Mouse (Mus musculus): ENCODE results near the gene Ptprd. TPM values are rescaled to one million over a fixed set of nuclear protein-coding genes. Genes with fewer than 3 reads are reported as not detected.

Ptprd gene
- polyA plus RNA-seq, 1 experiment: 108 TPM

DNA sequence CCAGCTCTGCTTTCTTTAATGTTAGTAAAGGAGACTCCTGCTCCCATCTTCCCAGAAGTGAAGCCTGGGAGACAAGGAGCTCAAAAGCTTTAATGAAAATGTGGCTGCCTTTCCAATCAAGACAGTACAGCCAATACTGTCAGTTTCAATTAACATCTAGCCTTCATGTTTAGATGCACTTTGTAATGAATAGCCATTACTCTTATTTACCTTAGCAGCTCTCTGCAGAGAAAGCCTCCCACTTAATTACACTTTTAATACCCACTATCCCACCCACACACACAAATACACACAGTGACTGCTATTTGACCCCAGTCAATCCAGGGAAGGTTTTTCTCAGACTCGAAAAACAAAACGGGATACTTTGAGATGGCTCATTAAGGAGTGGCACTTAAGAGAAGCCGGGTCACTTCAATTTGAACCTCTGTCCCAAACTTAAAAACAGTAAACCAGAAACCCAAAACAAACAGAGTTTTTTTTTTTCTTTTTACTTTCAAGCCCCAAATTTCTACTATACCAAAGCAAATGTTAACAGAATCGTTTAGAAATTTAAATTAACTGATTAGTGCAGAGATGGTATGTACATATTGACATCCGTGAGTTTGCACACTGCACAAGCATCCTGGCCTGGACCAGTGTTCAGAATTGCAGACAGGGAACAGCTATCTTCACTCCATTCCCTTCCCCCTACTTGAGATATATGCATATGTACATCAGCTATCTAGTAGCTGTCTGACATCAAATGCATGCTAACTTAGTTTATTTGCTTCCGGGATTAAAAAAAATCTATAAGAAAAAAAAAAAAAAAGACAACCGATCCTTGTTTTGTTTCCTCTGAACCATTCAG lies 1824.6 kb downstream of the Ptprd start:
- peaks cover 5% of the 10 kb centered on the region; the same call in 1 of the 2 replicates for H3K4me1 ChIP-seq (ENCODE audit: control insufficient read depth, insufficient read depth, low read length)
- WGBS: 74% methylated on average over 7 of the region's 7 CpGs

DNA sequence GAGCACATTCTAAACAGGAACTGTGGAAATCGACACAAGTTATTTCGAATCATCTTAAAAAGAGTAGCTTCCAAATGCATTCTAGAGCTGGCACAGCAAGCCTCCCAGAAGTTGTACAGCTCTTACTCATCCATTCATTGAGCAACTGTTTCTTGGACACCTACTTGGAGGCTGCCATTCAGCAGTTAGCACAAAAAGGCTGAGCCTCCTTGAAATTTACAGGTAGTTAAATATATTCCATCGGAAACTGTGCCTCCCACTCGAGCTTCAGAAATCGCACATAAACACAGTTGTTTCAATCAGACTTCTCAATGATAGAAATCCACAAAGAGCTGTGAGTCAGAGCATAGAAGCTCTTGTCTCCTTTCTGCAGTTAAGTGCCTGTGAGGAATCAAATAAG lies 1825.9 kb downstream of the Ptprd start:
- H3K27me3 ChIP-seq (ENCODE audit: control insufficient read depth, insufficient read depth, low read length): no peaks in the 10 kb centered on the region
- H3K4me1 ChIP-seq (ENCODE audit: control insufficient read depth, insufficient read depth, low read length): no peaks in the 10 kb centered on the region
- H3K27ac ChIP-seq (ENCODE audit: insufficient read depth, low read length): no peak overlapping the region
- H3K4me3 ChIP-seq (replicated peaks; ENCODE audit: insufficient read depth, low read depth, low read length): no peak overlapping the region
- no peak for DNase-seq
- WGBS: 83% methylated on average over 5 of the region's 5 CpGs
- TF ChIP-seq POLR2A (IDR thresholded peaks at IDR 0.05; ENCODE audit: borderline replicate concordance, insufficient read depth, low read length): no peak

More for the DNA sequence above, 1824.6 kb downstream of the Ptprd start:
- no peak for TF ChIP-seq POLR2A (IDR thresholded peaks at IDR 0.05; ENCODE audit: borderline replicate concordance, insufficient read depth, low read length)
- Histone ChIP-seq H3K27me3 (ENCODE audit: control insufficient read depth, insufficient read depth, low read length) (no peaks in the 10 kb centered on the region), H3K27ac (ENCODE audit: insufficient read depth, low read length) (no peak overlapping the region), H3K4me3 (replicated peaks; ENCODE audit: insufficient read depth, low read depth, low read length) (no peak overlapping the region)
- no peak for DNase-seq

DNA sequence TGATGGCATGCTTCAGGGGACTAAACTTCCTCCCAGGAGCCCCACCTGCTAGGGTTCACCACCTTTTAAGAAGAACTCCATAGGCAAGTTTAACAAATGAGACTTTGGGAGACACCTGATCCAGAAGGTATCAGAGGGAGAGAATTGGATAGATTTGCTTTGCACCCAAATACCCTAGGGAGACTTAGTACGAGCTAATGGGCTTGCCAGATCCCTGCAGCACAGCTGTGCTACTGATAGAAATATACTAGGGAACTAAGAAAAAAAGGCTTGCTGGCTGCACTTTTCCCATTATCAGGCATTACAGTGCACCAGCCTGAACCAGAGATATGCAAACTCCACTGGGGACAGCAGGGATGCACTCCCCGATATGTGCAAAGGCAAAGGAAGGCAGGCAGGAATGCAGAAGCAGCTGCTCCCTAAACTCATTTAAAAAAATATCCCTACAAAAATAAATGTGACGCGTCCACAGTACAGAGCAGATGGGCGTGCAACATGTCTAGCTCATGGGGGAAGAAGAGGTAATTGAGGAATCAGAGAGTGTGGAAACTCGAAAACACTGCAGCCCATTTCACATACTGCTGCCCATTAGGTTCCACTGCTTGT lies 1831.3 kb downstream of the Ptprd start:
- Histone ChIP-seq H3K4me3 (replicated peaks; ENCODE audit: insufficient read depth, low read depth, low read length) (no peak overlapping the region), H3K4me1 (ENCODE audit: control insufficient read depth, insufficient read depth, low read length) (no peaks in the 10 kb centered on the region; the same call in 1 of the 2 replicates), H3K27me3 (ENCODE audit: control insufficient read depth, insufficient read depth, low read length) (no peaks in the 10 kb centered on the region), H3K27ac (ENCODE audit: insufficient read depth, low read length) (no peak overlapping the region)
- WGBS: 23% methylated on average over 6 of the region's 6 CpGs
- peak in 1 of 2 experiments; percentile 34 for DNase-seq
- TF ChIP-seq CTCF (IDR thresholded peaks at IDR 0.05; ENCODE audit: borderline replicate concordance, insufficient read depth, low read depth, low read length) (no peak), POLR2A (IDR thresholded peaks at IDR 0.05; ENCODE audit: borderline replicate concordance, insufficient read depth, low read length) (no peak)

DNA sequence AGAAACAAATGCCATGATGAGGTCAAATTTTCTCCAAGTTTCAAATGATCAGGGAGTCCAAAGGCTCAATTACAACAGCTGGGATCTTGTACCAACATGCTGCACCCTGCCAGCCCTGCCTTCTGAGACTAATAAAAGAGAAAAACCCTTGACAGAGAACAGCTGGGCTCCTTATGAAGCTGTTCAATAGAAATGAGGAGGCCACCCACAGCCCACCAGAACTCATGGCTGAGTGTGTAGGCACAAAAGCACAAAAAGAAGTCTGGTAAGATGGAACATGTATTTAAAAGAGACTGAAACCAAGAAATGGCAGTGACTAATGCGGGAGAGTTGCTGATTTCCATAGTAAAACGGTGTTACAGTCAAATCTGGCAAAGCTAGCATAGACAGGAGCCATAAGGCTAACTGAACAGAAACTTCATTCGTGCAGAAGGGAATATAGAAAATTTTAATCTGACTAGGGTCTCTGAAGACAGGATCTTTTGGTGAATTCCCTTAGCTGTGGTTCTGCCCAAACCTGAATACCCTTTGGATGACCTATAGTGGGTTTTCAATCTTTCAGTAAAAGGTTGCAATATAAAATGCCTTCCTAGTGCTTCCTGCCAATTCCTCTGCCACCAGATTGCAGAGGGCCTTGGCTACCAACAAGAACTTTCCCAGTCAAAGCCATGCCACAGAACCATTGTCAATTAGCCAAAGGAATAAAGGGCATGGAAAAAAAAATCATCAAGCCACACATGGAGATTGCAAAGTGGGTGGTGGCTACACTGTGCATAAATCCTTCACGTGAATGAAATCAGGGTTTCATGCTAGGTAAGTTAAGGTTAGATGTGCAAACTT lies 1841.5 kb downstream of the Ptprd start:
- Histone ChIP-seq H3K4me3 (replicated peaks; ENCODE audit: insufficient read depth, low read depth, low read length) (no peak overlapping the region), H3K27me3 (ENCODE audit: control insufficient read depth, insufficient read depth, low read length) (no peaks in the 10 kb centered on the region), H3K4me1 (ENCODE audit: control insufficient read depth, insufficient read depth, low read length) (peaks cover 12% of the 10 kb centered on the region; the same call in 1 of the 2 replicates), H3K27ac (ENCODE audit: insufficient read depth, low read length) (peak overlapping the region; percentile 91)
- WGBS: 11% methylated on average over 4 of the region's 4 CpGs
- TF ChIP-seq POLR2A (IDR thresholded peaks at IDR 0.05; ENCODE audit: borderline replicate concordance, insufficient read depth, low read length) (no peak), CTCF (IDR thresholded peaks at IDR 0.05; ENCODE audit: borderline replicate concordance, insufficient read depth, low read depth, low read length) (no peak)
- DNase-seq: peak; percentile 55 to 82

DNA sequence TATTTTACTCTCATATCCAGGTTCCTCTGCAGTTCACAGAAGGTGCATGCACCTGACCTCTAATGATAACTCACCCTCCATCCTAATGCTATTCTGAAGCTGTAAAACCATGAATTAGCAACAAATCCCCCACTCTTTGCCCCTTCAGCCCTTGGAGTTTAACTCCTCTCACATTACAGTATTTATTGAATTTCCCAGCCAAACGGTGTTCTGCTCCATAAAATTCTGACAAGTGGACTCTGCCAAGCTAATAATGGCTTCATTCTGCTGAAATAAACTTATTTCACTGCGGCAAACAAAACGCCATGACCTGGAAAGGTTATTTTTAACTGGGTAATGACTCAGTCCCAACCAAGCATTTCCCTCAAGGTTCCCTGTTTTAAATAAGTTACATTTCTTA lies 1842.7 kb downstream of the Ptprd start:
- peak in 1 of 2 experiments; percentile 61 for DNase-seq
- Histone ChIP-seq H3K27ac (ENCODE audit: insufficient read depth, low read length) (peak overlapping the region; percentile 64; the same call in 1 of the 2 replicates), H3K27me3 (ENCODE audit: control insufficient read depth, insufficient read depth, low read length) (no peaks in the 10 kb centered on the region), H3K4me3 (replicated peaks; ENCODE audit: insufficient read depth, low read depth, low read length) (no peak overlapping the region), H3K4me1 (ENCODE audit: control insufficient read depth, insufficient read depth, low read length) (peaks cover 13% of the 10 kb centered on the region; the same call in 1 of the 2 replicates)
- no peak for TF ChIP-seq POLR2A (IDR thresholded peaks at IDR 0.05; ENCODE audit: borderline replicate concordance, insufficient read depth, low read length)
- no peak for TF ChIP-seq CTCF (IDR thresholded peaks at IDR 0.05; ENCODE audit: borderline replicate concordance, insufficient read depth, low read depth, low read length)
- 4% methylated on average over 3 of the region's 3 CpGs for WGBS

DNA sequence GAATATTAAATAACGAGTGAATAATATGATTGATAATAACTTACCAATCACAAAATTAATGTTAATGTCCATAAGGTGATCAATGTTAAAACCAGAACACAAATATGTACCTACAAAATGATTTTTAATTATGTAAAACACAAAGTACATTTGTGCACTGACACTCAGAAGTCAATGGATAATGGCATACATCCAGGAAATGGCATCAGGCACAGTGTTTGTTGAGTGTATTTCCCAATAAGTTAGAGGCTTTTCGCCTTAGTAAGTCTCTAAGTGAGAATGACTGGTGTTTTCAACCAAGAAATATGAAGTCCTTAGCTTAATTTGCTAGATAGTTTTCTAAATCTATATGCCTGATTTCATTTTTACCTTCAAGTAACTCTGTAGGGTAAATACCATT lies 1843.5 kb downstream of the Ptprd start:
- Histone ChIP-seq H3K27ac (ENCODE audit: insufficient read depth, low read length) (no peak overlapping the region), H3K27me3 (ENCODE audit: control insufficient read depth, insufficient read depth, low read length) (no peaks in the 10 kb centered on the region), H3K4me1 (ENCODE audit: control insufficient read depth, insufficient read depth, low read length) (peaks cover 13% of the 10 kb centered on the region; the same call in 1 of the 2 replicates), H3K4me3 (replicated peaks; ENCODE audit: insufficient read depth, low read depth, low read length) (no peak overlapping the region)
- no peak for DNase-seq
- no peak for TF ChIP-seq POLR2A (IDR thresholded peaks at IDR 0.05; ENCODE audit: borderline replicate concordance, insufficient read depth, low read length)
- no peak for TF ChIP-seq CTCF (IDR thresholded peaks at IDR 0.05; ENCODE audit: borderline replicate concordance, insufficient read depth, low read depth, low read length)
- WGBS: 82% methylated on average over 2 of the region's 2 CpGs

DNA sequence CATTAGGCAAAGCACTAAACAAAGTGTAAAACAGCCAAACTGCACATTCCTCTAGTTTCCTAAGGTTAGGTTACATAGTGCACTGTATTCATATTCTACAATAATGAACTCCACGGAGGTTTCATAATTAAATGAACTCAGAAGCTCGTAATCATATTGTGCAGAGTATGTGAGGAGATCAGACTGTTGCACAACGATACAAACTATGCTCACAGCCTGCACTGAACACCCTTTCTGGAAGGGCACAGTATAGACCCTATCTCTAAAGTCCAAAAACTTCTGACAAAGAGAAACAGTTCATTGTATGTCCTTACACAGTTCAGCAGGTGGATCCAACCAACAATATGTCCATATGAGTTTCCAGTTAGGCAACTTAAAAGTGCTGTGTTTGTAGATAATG lies 1844.5 kb downstream of the Ptprd start:
- TF ChIP-seq POLR2A (IDR thresholded peaks at IDR 0.05; ENCODE audit: borderline replicate concordance, insufficient read depth, low read length) (no peak), CTCF (IDR thresholded peaks at IDR 0.05; ENCODE audit: borderline replicate concordance, insufficient read depth, low read depth, low read length) (no peak)
- peaks cover 13% of the 10 kb centered on the region; the same call in 1 of the 2 replicates for H3K4me1 ChIP-seq (ENCODE audit: control insufficient read depth, insufficient read depth, low read length)
- WGBS: 86% methylated on average over 3 of the region's 3 CpGs
- no peak overlapping the region for H3K4me3 ChIP-seq (replicated peaks; ENCODE audit: insufficient read depth, low read depth, low read length)
- no peak overlapping the region; the same call in 1 of the 2 replicates for H3K27ac ChIP-seq (ENCODE audit: insufficient read depth, low read length)
- DNase-seq: no peak
- no peaks in the 10 kb centered on the region for H3K27me3 ChIP-seq (ENCODE audit: control insufficient read depth, insufficient read depth, low read length)
